Mouse (Mus musculus): ENCODE measurements around the gene Arl8b.
A peak's percentile ranks its signal among the peaks of the same experiment; 100 is the strongest.
"Not testable (repeated sequence)": the region's sequence is repeated elsewhere in the genome, so short reads cannot be mapped to it uniquely, and the experiment has no call there.

The Arl8b gene

GRCm38 (mm10) chr6:108837081-108837480, 54.2 kb downstream of the Arl8b start:
- no peak for DNase-seq

DNA sequence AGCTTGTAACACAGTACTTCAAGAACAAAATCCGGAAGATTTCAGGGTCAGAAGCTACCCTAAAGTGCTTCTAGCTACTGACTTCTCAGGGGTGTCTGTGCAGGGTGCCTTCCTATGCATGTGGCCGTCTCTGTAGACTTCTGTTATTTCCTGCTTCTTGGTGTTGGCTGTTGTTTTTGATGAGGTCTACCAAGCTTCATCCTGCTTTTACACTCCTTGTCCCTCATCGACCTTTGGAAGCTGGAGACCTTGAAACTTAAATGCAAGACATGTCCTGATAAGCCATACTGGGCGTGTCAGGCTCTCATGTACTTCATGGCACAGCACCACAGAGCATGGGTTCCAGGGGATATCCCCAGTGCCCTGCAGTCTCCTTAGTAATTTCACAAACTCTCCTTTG, 55.1 kb downstream of the Arl8b start:
- DNase-seq, result no peak

DNA sequence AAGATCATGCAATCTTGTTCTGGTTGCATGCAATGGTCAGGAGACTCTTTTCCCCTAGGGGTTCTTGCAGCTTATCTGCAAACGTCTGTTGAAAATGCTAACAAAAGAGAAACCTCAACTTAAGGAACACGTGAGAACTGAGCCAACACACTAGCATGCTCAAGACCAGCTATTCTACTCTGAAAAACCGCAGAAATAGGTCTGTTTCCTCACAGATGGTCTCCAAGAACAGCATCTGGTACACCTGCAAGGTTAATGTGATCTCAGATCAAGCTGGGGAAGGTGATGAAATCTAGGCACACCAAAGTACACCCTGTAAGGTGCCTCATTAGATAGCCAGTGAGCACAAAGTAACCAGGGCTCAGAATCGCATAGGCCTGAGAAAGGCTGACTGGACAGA, 56.5 kb downstream of the Arl8b start:
- DNase-seq, result no peak

GRCm38 (mm10) chr6:108840861-108841640, 58.2 kb downstream of the Arl8b start:
- no peak for DNase-seq

DNA sequence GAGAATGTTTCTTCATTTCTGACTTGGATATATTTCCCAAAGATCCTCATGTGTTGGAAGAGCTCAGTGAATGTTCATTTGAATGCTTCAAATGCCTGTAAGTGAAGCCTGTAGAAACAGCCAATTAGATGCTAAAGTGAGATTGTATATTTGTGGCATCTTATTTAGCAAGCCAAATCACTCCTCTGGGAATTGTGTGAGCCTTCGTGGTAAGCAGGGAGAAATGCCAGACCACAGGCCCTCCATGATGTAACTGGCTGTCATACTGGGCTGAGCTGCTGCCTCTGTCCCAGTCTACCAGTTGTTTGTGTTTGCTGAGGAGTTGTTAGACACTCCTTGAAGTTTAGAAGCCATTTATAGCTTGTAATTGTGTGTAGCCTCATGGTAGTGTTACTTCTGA, 60.8 kb downstream of the Arl8b start:
- no peak for DNase-seq

DNA sequence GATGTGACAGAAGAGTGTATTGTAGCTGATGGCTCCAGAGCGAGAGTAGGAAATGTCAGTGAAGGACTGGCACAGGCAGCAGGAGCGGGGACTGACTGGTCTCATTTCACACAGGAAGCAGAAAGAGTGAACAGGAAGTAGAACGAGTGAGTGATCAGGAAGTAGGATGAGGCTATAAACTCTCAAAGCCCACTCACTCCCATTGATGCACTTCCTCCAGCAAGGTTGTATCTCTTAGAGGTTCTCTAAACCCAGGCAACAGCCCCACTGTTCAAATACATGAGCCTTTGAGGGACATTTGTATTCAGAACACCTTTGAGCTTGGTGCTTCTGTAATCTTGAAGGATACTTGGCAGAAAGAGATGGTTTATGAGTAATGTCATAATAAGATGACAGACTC, 61.2 kb downstream of the Arl8b start:
- no peak for DNase-seq

- no peak for DNase-seq
Measured at GRCm38 (mm10) chr6:108844771-108845170, 61.9 kb downstream of the Arl8b start.

- no peak for DNase-seq
Measured at GRCm38 (mm10) chr6:108852088-108852670, 69.3 kb downstream of the Arl8b start.

GRCm38 (mm10) chr6:108852986-108853385, 70.1 kb downstream of the Arl8b start:
- peak; percentile 20 for DNase-seq

- DNase-seq, result no peak
Measured at GRCm38 (mm10) chr6:108858583-108858982, 75.7 kb downstream of the Arl8b start.

- no peak for DNase-seq
Measured at GRCm38 (mm10) chr6:108861226-108861625, 78.3 kb downstream of the Arl8b start.

DNA sequence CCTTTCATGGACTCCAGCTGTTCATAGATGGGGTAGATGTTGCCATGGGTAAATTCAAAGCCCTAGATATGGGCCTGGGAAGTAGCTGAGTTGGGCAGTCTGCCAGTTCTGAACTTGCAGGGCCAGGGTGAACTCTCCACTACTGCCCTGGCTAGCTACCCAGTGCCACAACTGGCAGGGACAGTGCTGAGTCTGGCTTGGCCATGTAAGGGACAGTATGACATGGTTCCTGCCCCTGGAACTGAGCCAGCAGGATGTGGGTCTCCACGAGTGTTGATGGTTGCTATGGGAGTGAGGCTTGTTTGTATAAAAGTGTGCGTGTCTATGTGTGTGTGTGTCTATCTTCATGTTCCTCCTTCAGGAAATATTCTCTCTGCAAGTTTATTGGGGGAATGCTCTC, 79.6 kb downstream of the Arl8b start:
- peak; percentile 7 for DNase-seq

DNA sequence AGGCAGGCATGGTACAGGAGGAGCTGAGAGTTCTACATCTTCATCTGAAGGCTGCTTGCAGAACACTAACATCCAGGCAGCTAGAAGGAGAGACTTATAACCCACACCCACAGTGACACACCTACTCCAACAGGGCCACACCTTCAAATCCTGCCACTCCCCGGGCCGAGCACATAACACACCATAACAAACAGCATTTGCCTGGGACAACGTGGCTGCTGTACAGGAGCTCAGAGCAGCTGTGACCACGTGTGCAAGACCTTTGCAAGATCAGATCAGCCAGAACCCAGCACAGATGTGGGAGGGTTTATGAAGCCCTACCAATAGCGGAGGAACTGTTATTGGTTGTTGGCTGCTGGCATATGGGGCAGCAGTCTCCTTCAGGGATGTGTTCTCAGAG, 83.4 kb downstream of the Arl8b start:
- DNase-seq, result no peak

GRCm38 (mm10) chr6:108869031-108869430, 86.1 kb downstream of the Arl8b start:
- DNase-seq, result not testable (repeated sequence)

GRCm38 (mm10) chr6:108870421-108870820, 87.5 kb downstream of the Arl8b start:
- DNase-seq, result no peak

GRCm38 (mm10) chr6:108871251-108871650, 88.4 kb downstream of the Arl8b start:
- no peak for DNase-seq

Measured in cerebellum, adult 9-11 months (tissue).